Mouse (Mus musculus): ENCODE data around the gene Gm20388.

DNA sequence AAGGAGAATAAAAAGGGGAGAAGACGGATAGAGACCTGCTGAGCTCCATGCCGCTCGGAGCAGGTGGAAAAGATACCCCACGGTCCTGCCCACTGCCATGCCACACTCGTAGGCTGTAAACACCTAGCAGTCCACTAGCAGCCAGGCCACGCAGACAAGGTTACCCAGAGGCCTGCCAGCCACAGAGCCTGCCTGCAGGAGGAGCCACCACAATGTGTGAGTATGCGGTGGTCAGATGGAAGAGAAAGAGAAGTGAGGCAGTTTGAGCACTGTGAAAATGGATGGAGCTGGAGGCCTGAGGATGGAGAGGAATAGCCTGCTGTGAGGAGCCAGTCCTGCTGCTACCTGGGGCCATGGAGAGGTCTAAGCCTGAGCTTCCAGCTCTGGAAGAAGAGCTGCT, 4173.0 kb downstream of the Gm20388 start:
- TF ChIP-seq CTCF (IDR thresholded peaks at IDR 0.05; ENCODE audit: low read depth), result peak; percentile 56
- TF ChIP-seq EP300 (optimal IDR thresholded peaks at IDR 0.05), result no peak
